Mouse (Mus musculus) A20 (cell line): ENCODE results near the gene Nrxn3.

Experiments
- DNase-seq: peaks from one replicate; pipeline ENCODE4 v3.0.0-alpha.2; 2011; ENCODE audit warnings: low read depth, low spot score

The Nrxn3 gene

GRCm38 (mm10) chr12:89812550-89813207 is 1090.0 kb downstream of the Nrxn3 start:
- DNase-seq = no peak

GRCm38 (mm10) chr12:89813294-89813693 is 1090.6 kb downstream of the Nrxn3 start:
- DNase-seq = no peak

- DNase-seq = no peak
These were observed 1091.0 kb downstream of the Nrxn3 start for GRCm38 (mm10) chr12:89813718-89814117.

GRCm38 (mm10) chr12:89814536-89814935 is 1091.9 kb downstream of the Nrxn3 start:
- no peak for DNase-seq

- no peak for DNase-seq
These were observed 1094.5 kb downstream of the Nrxn3 start for GRCm38 (mm10) chr12:89817072-89817773.

GRCm38 (mm10) chr12:89818200-89818599 is 1095.5 kb downstream of the Nrxn3 start:
- DNase-seq = no peak

- no peak for DNase-seq
These were observed 1099.5 kb downstream of the Nrxn3 start for GRCm38 (mm10) chr12:89822141-89822540.

- no peak for DNase-seq
These were observed 1107.3 kb downstream of the Nrxn3 start for GRCm38 (mm10) chr12:89829927-89830326.

- DNase-seq = no peak
These were observed 1107.7 kb downstream of the Nrxn3 start for GRCm38 (mm10) chr12:89830350-89830749.

GRCm38 (mm10) chr12:89831300-89831699 is 1108.6 kb downstream of the Nrxn3 start:
- DNase-seq = no peak

- no peak for DNase-seq
These were observed 1113.6 kb downstream of the Nrxn3 start for GRCm38 (mm10) chr12:89836271-89836670.

GRCm38 (mm10) chr12:89842861-89843260 is 1120.2 kb downstream of the Nrxn3 start:
- no peak for DNase-seq

- DNase-seq = no peak
These were observed 1125.4 kb downstream of the Nrxn3 start for GRCm38 (mm10) chr12:89848116-89848515.

GRCm38 (mm10) chr12:89854355-89854754 is 1131.7 kb downstream of the Nrxn3 start:
- DNase-seq = no peak

- DNase-seq = no peak
These were observed 1144.4 kb downstream of the Nrxn3 start for GRCm38 (mm10) chr12:89867124-89867523.

- no peak for DNase-seq
These were observed 1160.1 kb downstream of the Nrxn3 start for GRCm38 (mm10) chr12:89882617-89883370.

GRCm38 (mm10) chr12:89884576-89884975 is 1161.9 kb downstream of the Nrxn3 start:
- no peak for DNase-seq

- DNase-seq = no peak
These were observed 1166.0 kb downstream of the Nrxn3 start for GRCm38 (mm10) chr12:89888647-89889046.

- DNase-seq = no peak
These were observed 1174.2 kb downstream of the Nrxn3 start for GRCm38 (mm10) chr12:89896901-89897300.

- DNase-seq = no peak
These were observed 1186.9 kb downstream of the Nrxn3 start for GRCm38 (mm10) chr12:89909578-89909977.

GRCm38 (mm10) chr12:89918138-89918829 is 1195.6 kb downstream of the Nrxn3 start:
- DNase-seq = no peak

GRCm38 (mm10) chr12:89932338-89932737 is 1209.7 kb downstream of the Nrxn3 start:
- DNase-seq = no peak
